Mouse (Mus musculus) G1E (cell line): ENCODE data around the gene Dnaaf2.

ENCODE experiments used
- CTCF ChIP-seq: IDR thresholded peaks from 2 replicates; pipeline ENCODE4 v1.5.1; 2012; ENCODE audit warnings: low read depth, low read length, inconsistent platforms, mixed read lengths
- GATA1 ChIP-seq: IDR thresholded peaks from 2 replicates; pipeline ENCODE4 v1.6.1; 2012; ENCODE audit warnings: borderline replicate concordance, low read length, inconsistent platforms, mixed read lengths
- GATA2 ChIP-seq: IDR thresholded peaks from 2 replicates; pipeline ENCODE4 v1.6.1; 2012; ENCODE audit warnings: low read depth, low read length, inconsistent platforms, borderline replicate concordance
- POLR2AphosphoS5 ChIP-seq: IDR thresholded peaks from 2 replicates; pipeline ENCODE4 v1.6.1; 2012; ENCODE audit warnings: low read depth, low read length, inconsistent platforms; ENCODE audit not compliant: insufficient replicate concordance
- TAL1 ChIP-seq: conservative IDR thresholded peaks from 2 replicates; pipeline ENCODE4 v1.6.1; 2012; ENCODE audit warnings: low read depth, low read length, inconsistent platforms, mixed read lengths

- TF ChIP-seq CTCF = no peak
- no peak for TF ChIP-seq GATA1
- 0 out of 2 replicates have a peak, but pooled peaks have one; percentile 27 for TF ChIP-seq POLR2AphosphoS5
- no peak for TF ChIP-seq TAL1
- no peak for TF ChIP-seq GATA2
Observed at GRCm38 (mm10) chr12:69183583-69184308, 14.5 kb downstream of the Dnaaf2 start, which contains the start of the genes Rpl36al and Mgat2.
